Mouse (Mus musculus): ENCODE measurements around the gene Smarcd2. TPM values are rescaled to one million over a fixed set of nuclear protein-coding genes. Genes with fewer than 3 reads are reported as not detected.
"Not testable (repeated sequence)": the region's sequence is repeated elsewhere in the genome, so short reads cannot be mapped to it uniquely, and the experiment has no call there.

The Smarcd2 gene
- polyA plus RNA-seq, 1 experiment from 2014 or later = 70.2 TPM

GRCm38 (mm10) chr11:106265570-106265969 is 7.2 kb downstream of the Smarcd2 start:
- Histone ChIP-seq H3K36me3 (peaks cover 64% of the 10 kb centered on the region), H3K27me3 (replicated peaks) (no peaks in the 10 kb centered on the region), H3K9me3 (no peaks in the 10 kb centered on the region), H3K4me2 (no peak overlapping the region), H3K4me3 (replicated peaks) (no peak overlapping the region), H3K4me1 (peaks cover 34% of the 10 kb centered on the region), H3K27ac (no peak overlapping the region), H3K9ac (no peak overlapping the region)
- 92% methylated on average over 4 of the region's 4 CpGs for WGBS
- no peak for ATAC-seq (ENCODE audit: insufficient read depth, low FRiP score, low read depth)

GRCm38 (mm10) chr11:106264988-106265387 is 7.8 kb downstream of the Smarcd2 start:
- H3K27me3 ChIP-seq (replicated peaks) = no peaks in the 10 kb centered on the region
- no peak overlapping the region for H3K9ac ChIP-seq
- peaks cover 63% of the 10 kb centered on the region for H3K36me3 ChIP-seq
- peaks cover 28% of the 10 kb centered on the region for H3K4me1 ChIP-seq
- H3K9me3 ChIP-seq = no peaks in the 10 kb centered on the region
- no peak for ATAC-seq (ENCODE audit: insufficient read depth, low FRiP score, low read depth)
- WGBS = 83% methylated on average over 15 of the region's 15 CpGs
- H3K27ac ChIP-seq = no peak overlapping the region
- H3K4me3 ChIP-seq (replicated peaks) = no peak overlapping the region
- H3K4me2 ChIP-seq = no peak overlapping the region

DNA sequence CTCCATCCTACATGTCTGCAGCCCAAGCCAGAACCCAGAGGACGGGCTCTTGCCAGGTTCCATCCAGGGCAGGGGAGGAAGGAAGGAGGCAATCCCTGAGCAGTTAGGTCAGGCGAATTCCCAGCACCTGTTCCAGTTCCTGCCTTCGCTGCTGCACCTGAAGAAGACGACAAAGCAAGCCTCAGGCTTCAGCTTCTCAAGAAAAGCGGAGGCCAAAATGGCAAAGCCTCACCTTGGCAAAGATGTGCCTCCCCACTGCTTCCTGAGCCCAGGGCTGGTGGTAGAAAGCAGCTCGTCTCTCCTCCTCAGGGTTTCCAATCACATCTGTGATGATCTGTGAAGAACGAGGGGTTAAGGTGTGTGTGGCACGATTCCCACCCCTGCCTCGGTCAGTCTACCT is 8.8 kb downstream of the Smarcd2 start:
- Histone ChIP-seq H3K27ac (no peak overlapping the region), H3K9me3 (no peaks in the 10 kb centered on the region), H3K9ac (no peak overlapping the region), H3K4me2 (no peak overlapping the region), H3K27me3 (replicated peaks) (no peaks in the 10 kb centered on the region), H3K4me3 (replicated peaks) (no peak overlapping the region), H3K4me1 (peaks cover 21% of the 10 kb centered on the region), H3K36me3 (peaks cover 68% of the 10 kb centered on the region)
- 88% methylated on average over 9 of the region's 9 CpGs for WGBS
- ATAC-seq (ENCODE audit: insufficient read depth, low FRiP score, low read depth) = no peak

- H3K27ac ChIP-seq = no peak overlapping the region
- WGBS = 75% methylated on average over 14 of the region's 14 CpGs
Observed at GRCm38 (mm10) chr11:106260826-106261450, 11.8 kb downstream of the Smarcd2 start.

GRCm38 (mm10) chr11:106256775-106257174 is 16.0 kb downstream of the Smarcd2 start:
- ATAC-seq (ENCODE audit: insufficient read depth, low FRiP score, low read depth) = no peak
- Histone ChIP-seq H3K4me2 (peak overlapping the region; percentile 62), H3K4me3 (replicated peaks) (peak overlapping the region; percentile 82), H3K4me1 (peaks cover 19% of the 10 kb centered on the region), H3K27ac (no peak overlapping the region), H3K27me3 (replicated peaks) (no peaks in the 10 kb centered on the region), H3K9me3 (no peaks in the 10 kb centered on the region), H3K36me3 (peaks cover 39% of the 10 kb centered on the region), H3K9ac (peak overlapping the region; percentile 71)
- WGBS = 55% methylated on average over 5 of the region's 5 CpGs

More at GRCm38 (mm10) chr11:106260826-106261450, 11.8 kb downstream of the Smarcd2 start:
- ATAC-seq (ENCODE audit: insufficient read depth, low FRiP score, low read depth) = no peak
- H3K4me2 ChIP-seq = no peak overlapping the region
- peaks cover 63% of the 10 kb centered on the region for H3K36me3 ChIP-seq
- no peak overlapping the region for H3K4me3 ChIP-seq (replicated peaks)
- no peaks in the 10 kb centered on the region for H3K9me3 ChIP-seq
- no peak overlapping the region for H3K9ac ChIP-seq
- no peaks in the 10 kb centered on the region for H3K27me3 ChIP-seq (replicated peaks)
- H3K4me1 ChIP-seq = peaks cover 12% of the 10 kb centered on the region

GRCm38 (mm10) chr11:106255685-106256451 is 16.9 kb downstream of the Smarcd2 start, which contains the start of the genes Ftsj3 and Psmc5:
Gene Ftsj3, minus strand, starts transcription at chr11:106256079.
Gene Psmc5, plus strand, starts transcription at chr11:106256154.
- no peaks in the 10 kb centered on the region for H3K27me3 ChIP-seq (replicated peaks)
- peak within 1 kb of the TSS; percentile 71 for H3K9ac ChIP-seq
- H3K36me3 ChIP-seq = peaks cover 35% of the 10 kb centered on the region
- peak within 1 kb of the TSS; percentile 85 for H3K27ac ChIP-seq
- peak within 1 kb of the TSS; percentile 89 for H3K4me2 ChIP-seq
- under 1% methylated on average over 42 of the region's 42 CpGs for WGBS
- H3K9me3 ChIP-seq = no peaks in the 10 kb centered on the region
- peak; percentile 93 for ATAC-seq (ENCODE audit: insufficient read depth, low FRiP score, low read depth)
- H3K4me1 ChIP-seq = peaks cover 19% of the 10 kb centered on the region
- H3K4me3 ChIP-seq (replicated peaks) = peak within 1 kb of the TSS; percentile 82

- H3K4me1 ChIP-seq = peaks cover 19% of the 10 kb centered on the region
- H3K9me3 ChIP-seq = no peaks in the 10 kb centered on the region
- peak overlapping the region; percentile 42 for H3K9ac ChIP-seq
- WGBS = 2% methylated on average over 22 of the region's 22 CpGs
- H3K4me3 ChIP-seq (replicated peaks) = peak overlapping the region; percentile 82
- peaks cover 39% of the 10 kb centered on the region for H3K36me3 ChIP-seq
- peak overlapping the region; percentile 67 for H3K27ac ChIP-seq
- no peaks in the 10 kb centered on the region for H3K27me3 ChIP-seq (replicated peaks)
- H3K4me2 ChIP-seq = peak overlapping the region; percentile 89
- ATAC-seq (ENCODE audit: insufficient read depth, low FRiP score, low read depth) = no peak
Observed at GRCm38 (mm10) chr11:106255174-106255573, 17.6 kb downstream of the Smarcd2 start.

GRCm38 (mm10) chr11:106254767-106255166 is 18.0 kb downstream of the Smarcd2 start:
- ATAC-seq (ENCODE audit: insufficient read depth, low FRiP score, low read depth) = no peak
- H3K4me1 ChIP-seq = peaks cover 19% of the 10 kb centered on the region
- peak overlapping the region; percentile 89 for H3K4me2 ChIP-seq
- H3K4me3 ChIP-seq (replicated peaks) = peak overlapping the region; percentile 82
- H3K27ac ChIP-seq = no peak overlapping the region
- no peaks in the 10 kb centered on the region for H3K9me3 ChIP-seq
- H3K9ac ChIP-seq = peak overlapping the region; percentile 42; the same call in 1 of the 2 replicates
- H3K36me3 ChIP-seq = peaks cover 43% of the 10 kb centered on the region
- WGBS = 14% methylated on average over 2 of the region's 2 CpGs
- H3K27me3 ChIP-seq (replicated peaks) = no peaks in the 10 kb centered on the region

- no peak overlapping the region for H3K4me2 ChIP-seq
- H3K27me3 ChIP-seq (replicated peaks) = no peaks in the 10 kb centered on the region
- H3K36me3 ChIP-seq = peaks cover 74% of the 10 kb centered on the region
- no peak overlapping the region for H3K4me3 ChIP-seq (replicated peaks)
- H3K27ac ChIP-seq = no peak overlapping the region
- H3K4me1 ChIP-seq = no peaks in the 10 kb centered on the region
- WGBS = 85% methylated on average over 7 of the region's 7 CpGs
- H3K9me3 ChIP-seq = no peaks in the 10 kb centered on the region
- no peak for ATAC-seq (ENCODE audit: insufficient read depth, low FRiP score, low read depth)
- H3K9ac ChIP-seq = no peak overlapping the region
Observed at GRCm38 (mm10) chr11:106249326-106249725, 23.4 kb downstream of the Smarcd2 start.

GRCm38 (mm10) chr11:106246834-106247233 is 25.9 kb downstream of the Smarcd2 start:
- no peak overlapping the region for H3K27ac ChIP-seq
- H3K9ac ChIP-seq = no peak overlapping the region
- WGBS = 92% methylated on average over 1 of the region's 1 CpGs
- H3K9me3 ChIP-seq = no peaks in the 10 kb centered on the region
- H3K36me3 ChIP-seq = peaks cover 80% of the 10 kb centered on the region
- ATAC-seq (ENCODE audit: insufficient read depth, low FRiP score, low read depth) = no peak
- no peaks in the 10 kb centered on the region for H3K27me3 ChIP-seq (replicated peaks)
- H3K4me3 ChIP-seq (replicated peaks) = no peak overlapping the region
- H3K4me1 ChIP-seq = no peaks in the 10 kb centered on the region
- no peak overlapping the region for H3K4me2 ChIP-seq

- H3K4me2 ChIP-seq; ATAC-seq (ENCODE audit: insufficient read depth, low FRiP score, low read depth); H3K4me1 ChIP-seq; H3K9ac ChIP-seq; H3K27me3 ChIP-seq (replicated peaks); H3K9me3 ChIP-seq; H3K4me3 ChIP-seq (replicated peaks); H3K27ac ChIP-seq: not testable (repeated sequence)
- H3K36me3 ChIP-seq = peaks cover 38% of the 10 kb centered on the region; the same call in 1 of the 2 replicates
- 80% methylated on average over 8 of the region's 8 CpGs for WGBS
Observed at GRCm38 (mm10) chr11:106233978-106234377, 38.8 kb downstream of the Smarcd2 start.

- WGBS = 88% methylated on average over 3 of the region's 3 CpGs
- H3K27me3 ChIP-seq (replicated peaks) = no peaks in the 10 kb centered on the region
Observed at GRCm38 (mm10) chr11:106220603-106221002, 52.2 kb downstream of the Smarcd2 start.

More at GRCm38 (mm10) chr11:106220603-106221002, 52.2 kb downstream of the Smarcd2 start:
- H3K4me2 ChIP-seq = no peak overlapping the region
- peaks cover 3% of the 10 kb centered on the region; the same call in 1 of the 2 replicates for H3K36me3 ChIP-seq
- H3K9ac ChIP-seq = no peak overlapping the region
- no peak overlapping the region for H3K27ac ChIP-seq
- ATAC-seq (ENCODE audit: insufficient read depth, low FRiP score, low read depth) = no peak
- peaks cover 8% of the 10 kb centered on the region for H3K4me1 ChIP-seq
- H3K4me3 ChIP-seq (replicated peaks) = no peak overlapping the region
- H3K9me3 ChIP-seq = no peaks in the 10 kb centered on the region
